Mouse (Mus musculus): Measurements from ENCODE around the gene Alms1. TPM values are rescaled to one million over a fixed set of nuclear protein-coding genes. Genes with fewer than 3 reads are reported as not detected.
"Not testable (repeated sequence)": the region's sequence is repeated elsewhere in the genome, so short reads cannot be mapped to it uniquely, and the experiment has no call there.

The Alms1 gene
- polyA plus RNA-seq, 1 experiment from 2014 or later: 6.6 TPM

DNA sequence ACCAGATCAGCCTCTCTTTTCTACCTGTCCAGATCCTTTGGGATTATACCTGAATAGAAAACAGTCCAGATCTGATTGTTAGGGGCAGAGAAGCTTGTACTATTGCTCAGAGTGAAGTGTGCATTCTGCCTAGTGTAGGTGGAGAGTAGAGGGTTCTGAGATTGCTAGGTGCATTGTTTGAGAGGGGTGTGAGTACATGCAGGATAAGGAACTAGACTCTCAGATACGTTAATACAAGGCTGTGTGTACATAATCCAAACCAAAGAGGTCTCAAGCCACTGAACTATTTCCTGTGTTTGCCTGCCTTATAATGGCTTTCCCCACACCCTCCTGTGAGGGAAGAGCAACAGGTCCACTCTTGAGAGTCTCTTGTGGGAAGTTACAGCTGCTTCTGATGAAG, 12.0 kb downstream of the Alms1 start:
- H3K4me3 ChIP-seq: no peak overlapping the region
- no peak for ATAC-seq (ENCODE audit: low FRiP score, low read depth)
- WGBS: 74% methylated on average over 1 of the region's 1 CpGs
- no peaks in the 10 kb centered on the region for H3K4me1 ChIP-seq
- no peak overlapping the region for H3K27ac ChIP-seq
- H3K36me3 ChIP-seq: peaks cover 5% of the 10 kb centered on the region
- no peaks in the 10 kb centered on the region for H3K27me3 ChIP-seq
- H3K9me3 ChIP-seq: no peaks in the 10 kb centered on the region
- H3K9ac ChIP-seq: no peak overlapping the region
- no peak overlapping the region for H3K4me2 ChIP-seq (replicated peaks)

DNA sequence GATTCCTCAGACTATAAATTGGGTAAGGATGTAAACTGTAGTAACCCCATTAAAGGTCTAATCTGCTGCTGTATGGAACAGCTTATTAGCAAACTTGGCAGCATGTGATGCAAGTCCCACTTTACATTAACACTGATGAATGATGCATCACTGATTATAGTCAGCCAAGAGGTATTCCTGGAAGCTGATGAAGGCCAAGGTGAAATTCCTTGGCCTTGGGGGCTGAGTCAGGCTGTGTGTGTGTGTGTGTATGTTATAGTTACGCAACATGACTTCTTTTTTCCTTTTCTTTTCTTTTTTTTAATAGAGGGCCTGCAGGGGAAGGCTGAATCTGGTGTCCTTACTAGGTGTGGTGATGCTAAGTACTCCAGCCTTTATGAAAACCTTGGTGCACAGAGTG, 23.2 kb downstream of the Alms1 start:
- H3K9me3 ChIP-seq: no peaks in the 10 kb centered on the region
- H3K4me1 ChIP-seq: no peaks in the 10 kb centered on the region
- H3K4me2 ChIP-seq (replicated peaks): no peak overlapping the region
- no peak overlapping the region for H3K4me3 ChIP-seq
- H3K9ac ChIP-seq: no peak overlapping the region
- H3K36me3 ChIP-seq: peaks cover 51% of the 10 kb centered on the region
- no peak for ATAC-seq (ENCODE audit: low FRiP score, low read depth)
- WGBS: 93% methylated on average over 1 of the region's 1 CpGs
- no peak overlapping the region for H3K27ac ChIP-seq
- no peaks in the 10 kb centered on the region for H3K27me3 ChIP-seq

DNA sequence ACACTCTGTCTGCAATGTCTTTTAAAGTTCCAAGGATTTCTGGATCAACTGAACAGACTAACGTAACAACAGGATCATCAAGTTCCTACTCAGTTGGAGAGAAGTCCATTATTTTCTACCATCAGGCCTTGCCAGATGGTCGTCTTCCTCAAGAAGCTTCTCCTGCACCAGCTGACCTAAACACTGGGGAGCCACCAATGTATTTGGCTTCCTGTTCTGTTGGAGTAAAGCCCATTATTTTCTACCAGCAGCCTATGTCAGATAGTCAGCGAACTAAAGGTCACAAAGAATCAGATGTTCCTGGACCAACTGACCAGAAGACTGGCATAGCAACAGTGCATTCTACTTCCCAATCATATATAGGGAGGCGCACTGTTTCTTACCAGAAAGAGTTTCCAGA, 33.5 kb downstream of the Alms1 start:
- no peak overlapping the region for H3K9ac ChIP-seq
- no peaks in the 10 kb centered on the region for H3K9me3 ChIP-seq
- H3K4me1 ChIP-seq: no peaks in the 10 kb centered on the region
- no peak overlapping the region for H3K27ac ChIP-seq
- no peak overlapping the region for H3K4me2 ChIP-seq (replicated peaks)
- no peaks in the 10 kb centered on the region for H3K27me3 ChIP-seq
- 93% methylated on average over 4 of the region's 4 CpGs for WGBS
- H3K36me3 ChIP-seq: peaks cover 73% of the 10 kb centered on the region
- no peak for ATAC-seq (ENCODE audit: low FRiP score, low read depth)
- H3K4me3 ChIP-seq: no peak overlapping the region

DNA sequence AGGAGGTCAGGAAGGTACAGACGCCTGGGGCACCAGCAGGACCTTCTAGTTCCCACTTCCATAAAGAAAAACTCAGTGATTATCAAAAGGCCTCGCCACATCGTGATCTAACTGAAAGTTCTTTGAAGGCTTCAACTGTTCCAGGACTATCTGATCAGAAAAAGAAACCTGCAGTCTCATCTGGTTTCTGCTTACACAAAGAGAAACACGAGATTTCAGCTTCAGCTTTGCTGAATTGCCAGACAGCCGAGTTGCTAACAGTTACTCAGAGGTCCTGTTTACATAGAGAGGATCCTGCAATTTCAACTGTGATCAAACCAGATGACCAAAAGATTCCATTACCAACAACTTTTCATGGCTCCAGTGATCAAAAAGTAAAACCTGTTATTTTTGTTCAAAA, 34.3 kb downstream of the Alms1 start:
- Histone ChIP-seq H3K27ac (no peak overlapping the region), H3K9me3 (no peaks in the 10 kb centered on the region), H3K36me3 (peaks cover 65% of the 10 kb centered on the region), H3K4me1 (no peaks in the 10 kb centered on the region), H3K9ac (no peak overlapping the region), H3K4me3 (no peak overlapping the region), H3K4me2 (replicated peaks) (no peak overlapping the region), H3K27me3 (no peaks in the 10 kb centered on the region)
- 90% methylated on average over 5 of the region's 5 CpGs for WGBS
- ATAC-seq (ENCODE audit: low FRiP score, low read depth): no peak

- no peak for ATAC-seq (ENCODE audit: low FRiP score, low read depth)
- no peak overlapping the region for H3K4me2 ChIP-seq (replicated peaks)
- H3K9ac ChIP-seq: no peak overlapping the region
- no peaks in the 10 kb centered on the region for H3K4me1 ChIP-seq
- no peak overlapping the region for H3K27ac ChIP-seq
- H3K27me3 ChIP-seq: no peaks in the 10 kb centered on the region
- no peak overlapping the region for H3K4me3 ChIP-seq
- peaks cover 72% of the 10 kb centered on the region for H3K36me3 ChIP-seq
- H3K9me3 ChIP-seq: no peaks in the 10 kb centered on the region
- 92% methylated on average over 4 of the region's 4 CpGs for WGBS
These were observed 37.2 kb downstream of the Alms1 start for GRCm38 (mm10) chr6:85624511-85624910.

DNA sequence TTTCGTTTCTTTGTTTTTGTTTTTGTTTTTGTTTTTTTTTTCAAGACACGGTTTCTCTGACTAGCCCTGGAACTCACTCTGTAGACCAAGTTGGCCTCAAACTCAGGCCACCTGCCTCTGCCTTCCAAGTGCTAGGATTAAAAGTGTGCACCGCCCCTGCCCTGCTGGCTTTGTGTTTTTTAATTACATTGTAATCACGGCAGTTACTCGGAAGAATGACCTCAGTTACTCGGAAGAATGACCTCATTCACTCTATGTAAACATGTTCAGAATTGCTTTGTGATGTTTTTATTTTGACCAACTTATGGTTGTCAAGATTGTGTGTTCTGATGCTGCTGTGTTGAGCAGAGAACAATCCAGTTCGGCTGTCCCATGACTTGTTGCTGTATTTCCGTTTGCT, 45.8 kb downstream of the Alms1 start:
- no peaks in the 10 kb centered on the region for H3K9me3 ChIP-seq
- peaks cover 31% of the 10 kb centered on the region for H3K36me3 ChIP-seq
- 69% methylated on average over 8 of the region's 8 CpGs for WGBS
- H3K4me1 ChIP-seq: no peaks in the 10 kb centered on the region
- no peak overlapping the region for H3K9ac ChIP-seq
- no peaks in the 10 kb centered on the region for H3K27me3 ChIP-seq
- no peak overlapping the region for H3K4me2 ChIP-seq (replicated peaks)
- no peak for ATAC-seq (ENCODE audit: low FRiP score, low read depth)
- no peak overlapping the region for H3K4me3 ChIP-seq
- no peak overlapping the region for H3K27ac ChIP-seq

DNA sequence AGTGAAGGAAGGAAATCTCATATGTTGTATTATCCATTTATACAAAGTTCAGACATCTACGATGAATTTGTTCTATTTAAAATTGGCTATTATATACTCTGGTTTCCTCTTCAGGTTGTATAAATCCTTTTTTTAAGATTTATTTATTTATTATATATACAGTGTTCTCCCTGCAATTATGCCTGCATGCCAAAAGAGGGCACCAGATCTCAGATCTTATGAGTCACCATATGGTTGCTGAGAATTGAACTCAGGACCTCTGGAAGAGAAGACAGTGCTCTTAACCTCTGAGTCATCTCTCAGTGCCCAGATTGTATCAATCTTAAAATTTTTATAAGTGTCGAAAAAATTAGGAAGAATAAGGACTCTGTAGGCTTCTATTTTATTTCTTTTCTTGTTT, 65.9 kb downstream of the Alms1 start:
- Histone ChIP-seq H3K4me3 (no peak overlapping the region), H3K9ac (no peak overlapping the region), H3K27me3 (no peaks in the 10 kb centered on the region), H3K4me1 (no peaks in the 10 kb centered on the region), H3K36me3 (peaks cover 24% of the 10 kb centered on the region), H3K9me3 (no peaks in the 10 kb centered on the region), H3K27ac (no peak overlapping the region), H3K4me2 (replicated peaks) (no peak overlapping the region)
- WGBS: 96% methylated on average over 2 of the region's 2 CpGs
- ATAC-seq (ENCODE audit: low FRiP score, low read depth): no peak

DNA sequence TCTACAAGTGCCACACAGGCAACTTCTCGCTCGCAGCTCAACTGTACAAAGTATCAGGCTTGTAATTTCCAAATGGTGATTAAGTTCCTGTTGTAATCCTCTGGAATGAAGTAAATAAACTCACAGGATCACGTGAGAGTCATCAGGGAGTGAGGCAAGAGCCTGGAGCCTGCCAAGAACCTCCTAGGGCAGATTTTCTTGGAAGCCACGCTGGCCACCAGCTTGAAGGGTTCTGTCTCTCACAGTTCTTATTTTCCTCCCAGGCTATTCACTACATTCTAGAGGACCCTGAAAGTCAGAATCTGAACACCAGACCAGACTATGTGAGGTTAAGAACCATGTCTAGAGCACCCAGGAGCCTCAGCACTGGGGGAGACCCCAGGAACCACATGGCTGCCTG, 114.6 kb downstream of the Alms1 start:
- H3K9ac ChIP-seq; H3K4me3 ChIP-seq; H3K4me2 ChIP-seq (replicated peaks); H3K4me1 ChIP-seq; H3K9me3 ChIP-seq; H3K27ac ChIP-seq; H3K36me3 ChIP-seq; ATAC-seq (ENCODE audit: low FRiP score, low read depth); H3K27me3 ChIP-seq: not testable (repeated sequence)
- 59% methylated on average over 2 of the region's 4 CpGs for WGBS

DNA sequence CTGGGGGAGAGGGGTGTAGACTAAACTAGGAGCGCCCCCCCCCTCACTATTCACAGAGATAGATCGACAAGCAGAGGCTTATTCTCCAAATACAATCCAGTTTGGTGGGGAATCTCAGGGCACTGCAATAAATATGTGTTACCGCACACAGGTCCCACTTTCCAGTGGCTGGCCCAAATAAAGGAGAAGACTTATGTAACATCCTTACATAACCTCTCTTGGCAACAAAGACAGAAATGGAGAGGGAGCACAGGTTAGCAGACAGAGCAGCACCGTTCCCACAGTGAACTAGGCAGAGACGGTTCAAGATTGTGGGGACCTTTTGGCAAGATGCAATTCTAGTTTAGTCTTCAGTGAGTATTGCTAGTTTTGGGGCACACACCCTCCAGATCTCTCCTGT, 121.9 kb downstream of the Alms1 start:
- H3K9ac ChIP-seq; H3K4me3 ChIP-seq; ATAC-seq (ENCODE audit: low FRiP score, low read depth); H3K4me1 ChIP-seq; H3K4me2 ChIP-seq (replicated peaks); H3K27ac ChIP-seq; H3K9me3 ChIP-seq; H3K27me3 ChIP-seq; H3K36me3 ChIP-seq: not testable (repeated sequence)
- WGBS: 91% methylated on average over 5 of the region's 5 CpGs

DNA sequence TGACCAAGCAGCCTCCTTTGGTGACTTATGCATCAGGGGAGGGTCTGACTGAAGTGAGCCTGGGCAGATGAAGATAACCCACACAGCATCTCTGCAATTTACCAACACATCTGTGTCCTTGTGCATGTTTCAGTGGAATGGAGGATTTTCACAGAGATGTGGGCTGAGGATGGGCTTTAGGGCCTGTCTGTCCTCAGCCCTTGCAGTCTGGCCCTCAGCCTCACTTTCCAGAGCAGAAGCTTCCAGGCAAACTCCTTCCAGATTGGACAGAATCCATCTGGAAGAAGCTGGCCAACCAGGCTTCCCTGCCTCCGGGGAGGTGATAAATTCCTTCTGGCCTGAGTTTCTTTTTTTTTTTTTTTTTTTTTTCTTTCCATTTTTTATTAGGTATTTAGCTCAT, 122.3 kb downstream of the Alms1 start:
- not testable (repeated sequence) for H3K9ac ChIP-seq; H3K27ac ChIP-seq; H3K27me3 ChIP-seq; ATAC-seq (ENCODE audit: low FRiP score, low read depth); H3K4me3 ChIP-seq; H3K4me1 ChIP-seq; H3K36me3 ChIP-seq; H3K4me2 ChIP-seq (replicated peaks); H3K9me3 ChIP-seq
- whole genome bisulfite sequencing: 67% methylated on average over 1 of the region's 1 CpGs

GRCm38 (mm10) chr6:85713105-85713504, 125.8 kb downstream of the Alms1 start, which contains the start of gene Nat8f7:
Nat8f7 (minus strand) TSS chr6:85713205.
- H3K9me3 ChIP-seq; H3K27ac ChIP-seq; H3K4me3 ChIP-seq; H3K4me2 ChIP-seq (replicated peaks); H3K9ac ChIP-seq; H3K36me3 ChIP-seq; H3K4me1 ChIP-seq; ATAC-seq (ENCODE audit: low FRiP score, low read depth); H3K27me3 ChIP-seq: not testable (repeated sequence)
- 83% methylated on average over 10 of the region's 10 CpGs for WGBS

Measured in limb, embryonic 13.5 days (tissue).